Mouse (Mus musculus) heart, embryonic 13.5 days (tissue): ENCODE data around the gene Lmna. TPM values are rescaled to one million over a fixed set of nuclear protein-coding genes. Genes with fewer than 3 reads are reported as not detected.

Experiments used
- ATAC-seq: fragments of 200-750 bp; cut with Nextera tagmentation; 2 replicates; pipeline ENCODE4 v1.8.0; 2017; ENCODE audit warnings: moderate TSS enrichment; ENCODE audit not compliant: insufficient number of reproducible peaks, low FRiP score, low TSS enrichment; ENCODE audit errors: extremely low read depth
- H3K27ac ChIP-seq: fragments of 300-500 bp; sonication (generic); replicated peaks from 2 replicates; pipeline ENCODE4 v1.5.1; 2015; ENCODE audit warnings: moderate library complexity, mild to moderate bottlenecking, inconsistent platforms
- H3K27me3 ChIP-seq: fragments of 300-500 bp; sonication (generic); replicated peaks from 2 replicates; pipeline ENCODE4 v1.6.1; 2015; ENCODE audit warnings: mild to moderate bottlenecking, inconsistent platforms
- H3K36me3 ChIP-seq: fragments of 300-500 bp; sonication (generic); 2 replicates; pipeline ENCODE4 v1.6.1; 2015; ENCODE audit warnings: mild to moderate bottlenecking, inconsistent platforms
- H3K4me1 ChIP-seq: fragments of 300-500 bp; sonication (generic); 2 replicates; pipeline ENCODE4 v1.6.1; 2015; ENCODE audit warnings: inconsistent platforms
- H3K4me2 ChIP-seq: fragments of 300-500 bp; sonication (generic); 2 replicates; pipeline ENCODE4 v1.6.1; 2015; ENCODE audit warnings: inconsistent platforms, mild to moderate bottlenecking, moderate library complexity
- H3K4me3 ChIP-seq: fragments of 300-500 bp; sonication (generic); 2 replicates; pipeline ENCODE4 v1.5.1; 2015; ENCODE audit warnings: moderate library complexity, mild to moderate bottlenecking, inconsistent platforms
- H3K9ac ChIP-seq: fragments of 300-500 bp; sonication (generic); 2 replicates; pipeline ENCODE4 v1.6.1; 2015; ENCODE audit warnings: inconsistent platforms, mild to moderate bottlenecking, moderate library complexity
- H3K9me3 ChIP-seq: fragments of 300-500 bp; sonication (generic); 2 replicates; pipeline ENCODE4 v1.6.1; 2016; ENCODE audit warnings: inconsistent platforms
- WGBS: fragments of 180-500 bp; shearing (Covaris S2); methylation state at CpG from one replicate; pipeline ENCODE4 v1.1.7; 2015; ENCODE audit warnings: mixed read lengths; 5-methylcytosine and 5-hydroxymethylcytosine counted together
- polyA plus RNA-seq: library from polyadenylated mRNA; unstranded; fragments of >200 nt; fragmentation: Nextera tagmentation; extraction: Ambion mirVana; gene quantifications from 2 replicates; pipeline ENCODE4 v1.2.1, GENCODE M21; 2015

The Lmna gene
- polyA plus RNA-seq, 1 experiment from 2014 or later, result 86.7 TPM

GRCm38 (mm10) chr3:88537146-88537545 is 27.4 kb upstream of the Lmna start:
- peak overlapping the region; percentile 93 for H3K4me3 ChIP-seq
- peaks cover 70% of the 10 kb centered on the region for H3K4me1 ChIP-seq
- H3K9ac ChIP-seq, result peak overlapping the region; percentile 98
- no peaks in the 10 kb centered on the region for H3K9me3 ChIP-seq
- 73% methylated on average over 6 of the region's 6 CpGs for WGBS
- H3K27me3 ChIP-seq, result no peaks in the 10 kb centered on the region
- peaks cover 49% of the 10 kb centered on the region for H3K36me3 ChIP-seq
- ATAC-seq, result no peak
- H3K27ac ChIP-seq, result peak overlapping the region; percentile 68
- peak overlapping the region; percentile 75 for H3K4me2 ChIP-seq

DNA sequence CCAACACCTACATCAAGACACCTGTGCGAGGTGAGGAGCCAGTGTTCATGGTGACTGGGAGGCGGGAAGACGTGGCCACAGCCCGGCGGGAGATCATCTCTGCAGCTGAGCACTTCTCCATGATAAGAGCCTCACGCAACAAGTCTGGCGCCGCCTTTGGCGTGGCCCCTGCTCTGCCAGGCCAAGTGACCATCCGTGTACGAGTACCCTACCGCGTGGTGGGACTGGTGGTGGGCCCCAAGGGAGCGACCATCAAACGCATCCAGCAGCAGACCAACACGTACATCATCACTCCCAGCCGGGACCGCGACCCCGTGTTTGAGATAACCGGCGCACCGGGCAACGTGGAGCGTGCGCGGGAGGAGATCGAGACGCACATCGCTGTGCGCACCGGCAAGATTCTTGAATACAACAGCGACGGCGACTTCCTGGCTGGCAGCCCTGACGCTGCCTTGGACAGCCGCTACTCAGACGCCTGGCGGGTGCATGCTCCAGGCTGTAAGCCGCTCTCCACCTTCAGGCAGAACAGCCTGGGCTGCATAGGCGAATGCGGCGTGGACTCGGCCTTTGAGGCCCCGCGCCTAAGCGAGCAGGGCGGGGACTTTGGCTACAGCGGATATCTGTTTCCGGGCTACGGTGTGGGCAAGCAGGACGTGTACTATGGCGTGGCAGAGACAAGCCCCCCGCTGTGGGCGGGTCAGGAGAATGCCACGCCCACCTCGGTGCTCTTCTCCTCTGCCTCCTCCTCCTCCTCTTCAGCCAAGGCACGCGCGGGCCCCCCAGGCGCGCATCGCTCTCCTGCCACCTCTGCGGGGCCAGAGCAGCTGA is 26.6 kb upstream of the Lmna start:
- peak; percentile 38; the same call in 1 of the 2 replicates for ATAC-seq
- Histone ChIP-seq H3K9ac (peak overlapping the region; percentile 98), H3K4me2 (peak overlapping the region; percentile 75), H3K27ac (peak overlapping the region; percentile 68), H3K4me3 (peak overlapping the region; percentile 93), H3K4me1 (peaks cover 70% of the 10 kb centered on the region), H3K9me3 (no peaks in the 10 kb centered on the region), H3K36me3 (peaks cover 49% of the 10 kb centered on the region), H3K27me3 (no peaks in the 10 kb centered on the region)
- 4% methylated on average over 62 of the region's 64 CpGs for WGBS

DNA sequence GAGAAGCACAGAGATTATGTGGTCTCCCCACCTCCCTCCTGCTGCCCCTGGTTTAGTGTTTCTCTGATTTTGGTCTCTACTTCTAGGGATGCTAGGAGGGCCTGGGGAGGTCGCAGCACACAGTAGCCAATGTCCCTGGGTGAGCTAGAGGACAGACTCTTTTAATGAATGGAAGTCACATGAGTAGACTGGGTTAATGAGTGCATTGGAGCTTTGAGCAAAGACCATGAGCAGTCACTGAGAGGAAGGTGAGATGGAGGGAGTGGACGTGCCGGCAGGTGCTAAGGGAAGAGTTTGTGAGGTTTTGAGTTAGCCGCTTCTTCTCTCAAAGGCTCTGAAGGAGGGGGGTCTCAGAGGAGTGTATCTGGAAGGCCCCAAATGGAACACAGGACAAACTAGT is 25.8 kb upstream of the Lmna start:
- Histone ChIP-seq H3K27me3 (no peaks in the 10 kb centered on the region), H3K27ac (no peak overlapping the region), H3K4me2 (peak overlapping the region; percentile 75), H3K4me3 (peak overlapping the region; percentile 93), H3K4me1 (peaks cover 72% of the 10 kb centered on the region), H3K9me3 (no peaks in the 10 kb centered on the region), H3K9ac (peak overlapping the region; percentile 98), H3K36me3 (peaks cover 45% of the 10 kb centered on the region)
- 73% methylated on average over 4 of the region's 4 CpGs for WGBS
- ATAC-seq, result no peak

DNA sequence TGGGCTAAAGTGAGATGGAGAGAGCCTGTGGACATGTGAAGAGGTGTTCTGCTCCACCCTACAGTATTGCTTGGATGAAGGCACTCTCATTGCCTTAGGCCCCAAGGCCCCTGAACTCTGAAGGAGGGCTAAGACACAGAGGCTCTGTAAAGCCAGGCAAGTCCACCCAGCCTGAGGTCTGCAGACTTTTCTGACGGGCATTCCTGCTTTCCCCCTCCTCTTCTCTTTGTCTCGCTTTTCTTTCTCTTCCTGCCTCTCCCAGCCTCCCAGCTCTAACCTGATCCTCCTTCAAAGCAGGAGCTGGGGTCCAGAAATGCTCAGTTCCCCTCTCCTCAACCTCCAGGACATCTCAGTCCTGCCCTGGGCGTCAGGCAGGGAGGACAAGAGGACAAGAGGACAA is 25.2 kb upstream of the Lmna start:
- Histone ChIP-seq H3K4me1 (peaks cover 72% of the 10 kb centered on the region), H3K27me3 (no peaks in the 10 kb centered on the region), H3K27ac (peak overlapping the region; percentile 36; the same call in 1 of the 2 replicates), H3K4me2 (peak overlapping the region; percentile 75), H3K36me3 (peaks cover 40% of the 10 kb centered on the region), H3K4me3 (peak overlapping the region; percentile 93), H3K9me3 (no peaks in the 10 kb centered on the region), H3K9ac (peak overlapping the region; percentile 98)
- WGBS, result 36% methylated on average over 3 of the region's 3 CpGs
- no peak for ATAC-seq

- ATAC-seq, result no peak
- H3K27me3 ChIP-seq, result no peaks in the 10 kb centered on the region
- no peaks in the 10 kb centered on the region for H3K9me3 ChIP-seq
- WGBS, result 8% methylated on average over 5 of the region's 5 CpGs
- peak overlapping the region; percentile 96 for H3K27ac ChIP-seq
- peak overlapping the region; percentile 93 for H3K4me3 ChIP-seq
- H3K4me2 ChIP-seq, result peak overlapping the region; percentile 75
- peak overlapping the region; percentile 98 for H3K9ac ChIP-seq
- H3K36me3 ChIP-seq, result peaks cover 32% of the 10 kb centered on the region
- H3K4me1 ChIP-seq, result peaks cover 76% of the 10 kb centered on the region
These were observed 23.9 kb upstream of the Lmna start for GRCm38 (mm10) chr3:88533706-88534105.

DNA sequence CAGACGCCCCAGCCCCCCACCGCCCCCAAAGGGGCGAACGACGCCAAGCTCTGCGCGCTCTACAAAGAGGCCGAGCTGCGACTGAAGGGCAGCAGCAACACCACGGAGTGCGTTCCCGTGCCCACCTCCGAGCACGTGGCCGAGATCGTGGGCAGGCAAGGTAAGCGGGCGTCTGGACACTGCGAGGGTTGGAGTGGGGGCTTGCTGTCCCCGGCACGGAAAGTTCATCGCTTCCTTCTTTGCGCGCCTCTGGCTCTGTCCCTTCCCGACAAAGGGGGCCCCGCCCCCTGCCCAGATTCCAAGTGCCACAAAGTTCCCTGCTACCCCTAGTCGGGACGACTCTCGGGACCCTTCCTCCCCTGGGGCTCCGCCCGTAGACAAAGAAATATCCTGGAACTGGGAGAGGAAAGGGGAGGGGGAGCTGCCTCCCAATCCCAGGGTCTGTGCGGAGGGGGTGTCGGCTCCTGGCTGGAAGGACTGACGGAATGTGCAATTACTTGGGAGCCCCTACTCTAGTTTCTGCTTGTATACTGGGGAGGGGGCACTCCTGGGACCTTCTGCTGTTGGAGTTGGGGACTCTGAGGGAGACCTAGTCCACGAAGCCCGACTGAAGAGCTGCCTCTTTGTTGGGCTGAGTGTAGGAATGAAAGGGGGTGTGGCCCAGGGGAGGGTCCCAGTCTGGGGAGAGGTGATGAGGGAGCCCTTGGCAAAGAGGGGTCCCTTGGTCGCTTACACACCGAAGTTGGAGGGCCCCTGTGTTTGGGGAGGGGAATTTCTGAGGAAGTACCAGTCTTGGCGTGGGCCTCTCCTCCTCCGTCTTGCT is 23.1 kb upstream of the Lmna start:
- H3K4me3 ChIP-seq, result peak overlapping the region; percentile 93
- ATAC-seq, result no peak
- H3K27me3 ChIP-seq, result no peaks in the 10 kb centered on the region
- peak overlapping the region; percentile 96 for H3K27ac ChIP-seq
- H3K4me2 ChIP-seq, result peak overlapping the region; percentile 75
- peaks cover 24% of the 10 kb centered on the region for H3K36me3 ChIP-seq
- peaks cover 76% of the 10 kb centered on the region for H3K4me1 ChIP-seq
- under 1% methylated on average over 40 of the region's 40 CpGs for WGBS
- no peaks in the 10 kb centered on the region for H3K9me3 ChIP-seq
- peak overlapping the region; percentile 98 for H3K9ac ChIP-seq

GRCm38 (mm10) chr3:88532299-88532674 is 22.5 kb upstream of the Lmna start, which contains the start of gene Mex3a:
TSS of gene Mex3a (plus strand) at chr3:88532395.
- Histone ChIP-seq H3K36me3 (peaks cover 18% of the 10 kb centered on the region), H3K27me3 (no peaks in the 10 kb centered on the region), H3K4me1 (peaks cover 77% of the 10 kb centered on the region), H3K4me2 (peak within 1 kb of the TSS; percentile 75), H3K9ac (peak within 1 kb of the TSS; percentile 98), H3K9me3 (no peaks in the 10 kb centered on the region), H3K27ac (peak within 1 kb of the TSS; percentile 96), H3K4me3 (peak within 1 kb of the TSS; percentile 93)
- WGBS, result 1% methylated on average over 28 of the region's 31 CpGs
- no peak for ATAC-seq

DNA sequence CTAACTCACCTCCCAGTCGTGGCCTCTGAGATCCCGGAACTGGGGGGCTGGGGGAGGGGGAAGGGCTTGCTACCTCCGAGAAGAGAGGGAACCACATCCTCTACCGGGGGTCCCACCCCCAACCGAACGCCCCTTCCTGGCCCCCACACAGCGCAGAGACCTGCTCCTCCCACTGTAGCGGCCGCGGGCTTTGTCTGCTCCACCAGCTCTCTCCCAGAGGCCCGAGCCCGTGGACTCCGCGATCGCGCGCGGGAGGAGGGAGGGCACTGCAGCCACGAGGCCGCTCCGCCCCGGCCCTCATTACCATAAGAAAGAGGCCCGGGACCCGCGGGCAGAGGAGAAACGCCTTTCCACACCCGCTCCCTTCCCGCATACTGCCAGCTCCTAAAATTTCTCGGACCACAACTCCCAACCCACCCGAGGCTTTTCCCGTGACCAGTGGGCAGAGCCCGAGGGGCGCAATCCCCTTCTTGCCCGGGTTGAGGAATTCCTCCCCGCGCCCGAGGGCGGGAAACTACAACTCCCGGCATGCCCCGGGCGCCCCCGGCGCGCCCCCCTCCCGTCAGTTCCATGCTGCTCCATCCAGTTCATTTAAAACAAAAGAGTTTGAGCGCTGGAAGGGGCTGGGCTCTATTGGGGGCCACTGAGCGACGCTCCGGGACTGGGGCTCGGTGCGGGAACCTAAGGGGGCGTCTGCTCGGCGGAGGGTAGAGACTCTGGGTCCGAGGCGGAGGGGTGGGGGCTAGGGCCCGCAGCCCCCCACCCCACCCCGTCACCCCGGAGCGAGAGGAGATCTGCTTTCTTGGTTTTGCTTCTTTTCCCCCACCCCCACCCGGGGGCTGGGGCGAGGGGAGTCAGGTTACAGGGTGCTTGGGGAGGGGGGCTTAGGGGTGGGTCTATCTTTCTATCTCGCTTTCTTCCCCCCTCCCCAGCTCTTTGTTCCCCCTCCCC is 21.9 kb upstream of the Lmna start:
- H3K4me3 ChIP-seq, result peak overlapping the region; percentile 93
- WGBS, result under 1% methylated on average over 63 of the region's 63 CpGs
- H3K36me3 ChIP-seq, result peaks cover 11% of the 10 kb centered on the region
- no peaks in the 10 kb centered on the region for H3K9me3 ChIP-seq
- peak; percentile 67 for ATAC-seq
- H3K4me1 ChIP-seq, result peaks cover 77% of the 10 kb centered on the region
- no peaks in the 10 kb centered on the region for H3K27me3 ChIP-seq
- H3K4me2 ChIP-seq, result peak overlapping the region; percentile 75
- H3K9ac ChIP-seq, result peak overlapping the region; percentile 98
- H3K27ac ChIP-seq, result peak overlapping the region; percentile 96

DNA sequence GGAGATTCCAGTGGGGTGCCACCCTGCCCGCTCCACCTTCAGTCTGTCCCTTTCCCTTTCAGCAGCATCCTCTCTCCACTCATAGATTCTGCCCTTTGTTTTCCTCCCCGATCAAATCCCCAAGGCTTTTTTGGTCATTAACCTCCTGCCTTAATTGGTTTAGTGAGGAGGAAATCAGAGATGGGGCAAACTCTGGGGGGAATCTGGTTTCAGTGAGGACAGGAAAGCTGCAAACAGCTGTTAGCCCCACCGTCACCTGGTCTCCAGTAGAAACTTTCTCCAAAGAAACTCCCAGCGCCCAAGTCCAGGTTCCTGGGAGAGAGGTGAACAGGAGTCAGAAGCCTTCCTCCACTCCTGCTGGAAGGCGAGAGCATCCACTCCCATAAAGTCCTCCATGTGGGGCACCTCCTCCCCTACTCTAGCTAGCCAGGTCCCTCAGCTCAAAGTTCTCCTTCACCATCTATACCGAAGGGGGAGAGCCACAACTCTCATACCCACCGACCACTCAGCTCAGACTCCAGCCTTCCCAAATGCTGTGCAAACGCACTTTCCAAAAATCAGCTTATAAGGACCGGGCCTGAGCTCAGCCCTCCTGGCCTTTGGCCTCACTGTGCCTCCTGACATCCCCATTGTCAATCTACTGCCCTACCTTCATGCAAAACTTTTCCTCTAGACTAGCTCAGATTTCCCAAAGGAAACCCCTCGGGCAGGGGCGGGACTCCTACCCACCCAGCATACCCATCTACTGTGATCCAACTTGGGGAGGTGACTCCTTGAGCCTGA is 20.5 kb upstream of the Lmna start:
- peak overlapping the region; percentile 98 for H3K9ac ChIP-seq
- 26% methylated on average over 11 of the region's 11 CpGs for WGBS
- peak overlapping the region; percentile 96 for H3K27ac ChIP-seq
- no peaks in the 10 kb centered on the region for H3K27me3 ChIP-seq
- H3K9me3 ChIP-seq, result no peaks in the 10 kb centered on the region
- H3K4me1 ChIP-seq, result peaks cover 74% of the 10 kb centered on the region
- H3K4me3 ChIP-seq, result peak overlapping the region; percentile 93
- peak overlapping the region; percentile 75 for H3K4me2 ChIP-seq
- H3K36me3 ChIP-seq, result peaks cover 1% of the 10 kb centered on the region; the same call in 1 of the 2 replicates
- no peak for ATAC-seq
